Mouse (Mus musculus): Measurements from ENCODE around the gene Esf1.
"Not testable (repeated sequence)": the region's sequence is repeated elsewhere in the genome, so short reads cannot be mapped to it uniquely, and the experiment has no call there.

Gene Esf1

GRCm38 (mm10) chr2:140096034-140096433 is 74.3 kb downstream of the Esf1 start:
- no peak for DNase-seq (ENCODE audit: low spot score)

DNA sequence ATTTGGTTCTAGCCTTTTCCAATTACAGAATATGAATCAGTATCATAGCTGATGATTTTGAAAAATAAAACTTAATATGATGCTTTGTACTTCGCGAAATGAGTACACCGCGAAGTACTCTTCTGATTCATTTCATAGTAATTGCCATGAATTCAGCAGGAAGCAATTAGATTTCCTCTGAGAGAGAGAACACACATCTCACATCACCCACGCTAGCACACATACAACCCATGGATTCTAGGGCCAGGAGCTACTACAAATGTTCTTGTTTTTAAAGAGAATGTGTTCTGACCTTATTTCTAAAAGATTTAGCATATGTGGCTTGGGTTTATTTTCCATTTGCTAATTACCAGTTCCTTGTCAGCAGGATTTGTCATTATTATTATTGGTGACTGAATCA is 76.9 kb downstream of the Esf1 start:
- no peak for DNase-seq (ENCODE audit: low spot score)

DNA sequence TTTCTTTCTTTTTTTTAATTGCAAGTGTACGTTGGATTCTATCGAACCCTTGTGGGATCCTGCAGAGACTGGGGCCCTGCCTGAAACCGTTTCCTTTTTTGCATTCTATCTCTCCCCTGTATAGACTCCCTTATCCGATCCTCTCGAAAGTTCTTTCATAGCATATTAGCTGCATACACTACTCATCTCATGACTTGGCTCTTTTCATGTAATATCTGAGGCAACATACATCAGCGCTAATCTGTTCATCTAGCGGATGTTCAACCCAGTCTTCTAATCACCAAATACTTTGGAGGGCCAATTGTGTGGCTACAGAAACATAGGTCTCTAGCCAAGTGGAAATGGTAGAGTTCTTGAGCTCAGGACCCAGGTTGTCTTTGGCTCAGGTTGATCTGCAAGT is 86.1 kb downstream of the Esf1 start:
- no peak for DNase-seq (ENCODE audit: low spot score)

GRCm38 (mm10) chr2:140080747-140081577 is 89.4 kb downstream of the Esf1 start:
- DNase-seq (ENCODE audit: low spot score), result no peak

- not testable (repeated sequence) for DNase-seq (ENCODE audit: low spot score)
Observed at GRCm38 (mm10) chr2:140079284-140079683, 91.1 kb downstream of the Esf1 start.

DNA sequence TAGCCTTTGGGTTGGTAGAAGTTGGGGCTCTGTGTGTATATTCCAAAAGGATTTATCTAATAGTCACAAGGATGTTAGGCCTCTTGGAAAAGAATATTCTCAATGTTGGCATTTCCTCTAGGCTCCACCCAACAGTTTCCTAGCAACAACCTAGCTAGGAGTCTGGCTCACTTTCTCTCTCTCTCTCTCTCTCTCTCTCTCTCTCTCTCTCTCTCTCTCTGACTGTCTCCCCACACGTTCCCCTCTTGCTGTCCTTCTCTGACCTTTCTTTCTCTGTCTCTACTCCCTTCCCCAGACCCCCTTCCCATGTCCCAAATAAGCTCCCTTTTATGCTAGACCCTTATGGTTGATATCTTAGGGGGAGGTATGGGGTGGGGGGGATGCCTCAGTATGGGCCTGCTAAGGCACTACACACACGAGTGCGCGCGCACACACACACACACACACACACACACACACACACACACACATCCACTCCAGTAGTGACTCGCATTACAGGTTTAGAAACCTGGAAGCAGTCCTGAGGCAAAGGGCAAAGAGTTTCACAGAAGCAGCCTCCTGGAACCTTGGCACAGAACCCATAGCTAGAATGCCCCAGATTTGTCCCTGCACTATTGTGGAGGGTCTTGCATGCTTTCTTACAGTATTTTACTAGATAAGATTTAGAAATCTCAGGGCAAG is 91.6 kb downstream of the Esf1 start:
- DNase-seq (ENCODE audit: low spot score), result no peak

DNA sequence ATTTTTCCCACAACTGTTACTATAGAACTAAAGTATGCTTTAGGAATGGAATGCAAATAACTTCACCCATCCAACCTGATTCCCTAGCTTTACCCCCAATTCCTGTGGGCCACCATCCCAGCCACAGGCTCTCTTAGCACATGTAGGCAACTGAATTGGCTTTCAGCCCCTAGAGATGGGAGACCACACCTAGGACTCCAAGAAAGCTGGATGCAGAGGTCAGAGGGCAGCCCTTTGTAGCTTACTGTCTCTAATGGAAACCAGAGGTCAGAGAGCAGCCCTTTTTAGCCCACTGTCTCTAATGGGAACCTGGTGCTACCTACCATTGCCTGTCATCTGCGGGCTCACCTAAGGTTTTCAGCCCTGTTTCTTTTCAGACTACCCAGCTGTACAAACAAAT is 92.9 kb downstream of the Esf1 start:
- DNase-seq (ENCODE audit: low spot score), result no peak

- DNase-seq (ENCODE audit: low spot score), result no peak
Observed at GRCm38 (mm10) chr2:140075150-140075549, 95.2 kb downstream of the Esf1 start.
